Mouse (Mus musculus): Measurements from ENCODE around the gene Fam83f.

DNA sequence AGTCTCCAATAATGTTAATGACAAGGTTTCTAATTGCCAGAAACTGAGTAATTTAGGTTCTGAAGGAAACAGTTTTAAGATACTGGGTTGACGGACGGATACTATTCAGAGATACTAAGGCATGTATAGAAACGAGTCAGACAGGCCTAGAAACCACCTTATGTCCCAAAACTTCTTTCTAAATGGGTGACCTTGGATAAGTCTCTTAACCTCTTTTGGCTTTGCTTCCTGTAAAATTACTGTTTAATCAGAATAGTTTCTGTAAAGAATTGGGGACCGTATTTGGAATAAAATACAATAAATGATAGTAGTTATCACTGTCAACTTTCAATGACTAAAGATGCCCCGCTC, 38.6 kb downstream of the Fam83f start:
- TF ChIP-seq POLR2A (IDR thresholded peaks at IDR 0.05; ENCODE audit: extremely low read depth, insufficient read depth, low read length) (no peak), CTCF (IDR thresholded peaks at IDR 0.05; ENCODE audit: extremely low read depth, insufficient read depth, low read length) (no peak)

Measured in cortical plate, adult 2 months (tissue).